Mouse (Mus musculus): Measurements from ENCODE around the gene Rmnd5a.

DNA sequence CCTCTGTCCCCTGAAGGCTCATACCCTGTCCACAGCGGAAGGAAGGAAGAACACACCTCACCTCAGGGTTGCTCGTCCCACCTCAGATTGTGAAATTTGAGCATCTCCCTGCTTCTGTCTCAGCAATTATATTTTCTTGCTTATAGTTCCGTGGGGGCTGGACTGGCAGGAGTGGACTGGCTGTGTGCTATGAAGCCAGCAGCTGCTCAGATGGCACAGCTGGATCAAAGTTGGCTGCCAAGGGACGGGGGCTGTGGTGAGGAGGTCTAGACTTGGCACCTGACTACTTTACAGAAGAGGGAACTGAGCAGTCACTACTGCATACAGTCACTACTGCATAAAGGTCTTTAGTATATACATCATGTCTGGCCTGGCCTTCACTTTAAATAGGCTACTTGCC lies 101.1 kb downstream of the Rmnd5a start:
- TF ChIP-seq GATA1 (IDR thresholded peaks at IDR 0.05; ENCODE audit: low read depth, low read length) (no peak), CHD2 (IDR thresholded peaks at IDR 0.05; ENCODE audit: low read length) (no peak), MAZ (IDR thresholded peaks at IDR 0.05; ENCODE audit: low read depth, low read length) (no peak), POLR2A (IDR thresholded peaks at IDR 0.05; ENCODE audit: control insufficient read depth in 1 of 2, insufficient read depth in 1 of 2, low read depth in 1 of 2, low read length in 2 of 2, poor library complexity in 1 of 2) (no peak), JUND (IDR thresholded peaks at IDR 0.05; ENCODE audit: low read depth, low read length) (no peak)
